Mouse (Mus musculus) MEL (cell line): ENCODE results near the gene Tbc1d14.

Source experiments
- CTCF ChIP-seq, 3 experiments: IDR thresholded peaks in 2 of 3; conservative IDR thresholded peaks in 1 of 3; 2 replicates each; pipeline ENCODE4 v1.5.1; 2011 to 2012; ENCODE audit warnings: low read length in 3 of 3, low read depth in 2 of 3, mild to moderate bottlenecking in 2 of 3, improper control_type of control experiment in 1 of 3, inconsistent platforms in 1 of 3, mixed read lengths in 1 of 3, moderate library complexity in 1 of 3; ENCODE audit not compliant: control insufficient read depth in 1 of 3, insufficient read depth in 1 of 3, poor library complexity in 1 of 3, severe bottlenecking in 1 of 3
- USF1 ChIP-seq: IDR thresholded peaks from 2 replicates; pipeline ENCODE4 v1.6.1; 2014; ENCODE audit warnings: low read depth, mild to moderate bottlenecking, inconsistent platforms, low read length, improper control_type of control experiment, moderate library complexity

GRCm38 (mm10) chr5:36463391-36463790 lies 129.7 kb downstream of the Tbc1d14 start:
- TF ChIP-seq CTCF (IDR thresholded peaks at IDR 0.05 in 2 of 3, conservative IDR thresholded peaks at IDR 0.05 in 1 of 3; ENCODE audit: control insufficient read depth in 1 of 3, insufficient read depth in 1 of 3, low read depth in 2 of 3, low read length in 3 of 3, poor library complexity in 1 of 3, severe bottlenecking in 1 of 3) (no peak), USF1 (no peak)
